Mouse (Mus musculus) limb, embryonic 10.5 days (tissue): ENCODE data around the gene Usp37. TPM values are rescaled to one million over a fixed set of nuclear protein-coding genes. Genes with fewer than 3 reads are reported as not detected.

Source experiments
- DNase-seq: peaks from one replicate; pipeline ENCODE4 v3.0.0-alpha.2; 2017; ENCODE audit warnings: low spot score
- H3K27ac ChIP-seq: fragments of 300-500 bp; sonication (generic); 2 replicates; pipeline ENCODE4 v1.5.1; 2016; ENCODE audit warnings: mild to moderate bottlenecking
- H3K27me3 ChIP-seq: fragments of 300-500 bp; sonication (generic); 2 replicates; pipeline ENCODE4 v1.6.1; 2016; ENCODE audit warnings: low read depth, mild to moderate bottlenecking; ENCODE audit not compliant: poor library complexity, severe bottlenecking
- H3K36me3 ChIP-seq: fragments of 300-500 bp; sonication (generic); 2 replicates; pipeline ENCODE4 v1.6.1; 2016; ENCODE audit warnings: mild to moderate bottlenecking, moderate library complexity
- H3K4me1 ChIP-seq: fragments of 300-500 bp; sonication (generic); 2 replicates; pipeline ENCODE4 v1.6.1; 2016
- H3K4me3 ChIP-seq: fragments of 300-500 bp; sonication (generic); 2 replicates; pipeline ENCODE4 v1.5.1; 2016; ENCODE audit warnings: mild to moderate bottlenecking, moderate library complexity
- H3K9me3 ChIP-seq: fragments of 300-500 bp; sonication (generic); replicated peaks from 2 replicates; pipeline ENCODE4 v1.6.1; 2016; ENCODE audit warnings: mild to moderate bottlenecking
- WGBS: fragments of 180-500 bp; shearing (Covaris S2); methylation state at CpG from one replicate; pipeline ENCODE4 v1.1.7; 2016; 5-methylcytosine and 5-hydroxymethylcytosine counted together
- polyA plus RNA-seq: library from polyadenylated mRNA; unstranded; fragments of >200 nt; fragmentation: Nextera tagmentation; extraction: Ambion mirVana; gene quantifications from 2 replicates; pipeline ENCODE4 v1.2.1, GENCODE M21; 2016

The Usp37 gene
- polyA plus RNA-seq, 1 experiment from 2014 or later = 50.3 TPM

DNA sequence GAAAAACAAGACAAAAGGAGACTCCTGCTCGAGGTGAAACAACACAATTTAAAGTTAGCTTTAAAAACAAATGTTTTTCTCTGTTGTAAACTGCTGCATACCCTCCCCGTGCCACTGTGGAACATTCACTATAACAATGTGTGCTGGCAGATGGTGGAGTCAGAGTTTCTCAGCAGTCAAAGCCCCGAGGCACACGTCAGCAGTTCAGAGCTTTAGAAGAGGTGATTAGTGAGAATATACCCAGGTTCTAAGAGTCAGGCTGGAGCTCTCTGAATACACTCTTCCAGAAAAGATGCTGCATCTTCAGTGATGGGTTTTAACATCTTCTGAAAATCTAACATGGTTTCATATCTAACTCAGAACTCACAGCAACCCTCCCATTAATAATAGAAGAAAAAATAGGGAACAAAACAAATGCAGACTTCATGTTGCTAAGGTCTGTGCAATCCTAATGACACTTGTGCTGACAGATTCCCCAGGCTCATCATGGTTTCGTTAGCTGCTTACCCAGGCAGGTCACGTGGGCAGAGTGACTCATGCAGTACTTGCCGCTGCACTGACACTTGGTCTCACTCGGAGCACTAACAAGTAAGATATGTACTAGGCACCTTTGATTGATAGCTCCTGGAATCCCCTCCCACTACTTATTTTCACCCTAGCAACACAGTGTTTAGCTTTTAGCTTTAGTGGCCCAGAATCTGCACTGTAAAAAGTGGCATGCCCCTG is 106.2 kb downstream of the Usp37 start:
- no peaks in the 10 kb centered on the region for H3K4me1 ChIP-seq
- DNase-seq = no peak
- H3K27me3 ChIP-seq = no peaks in the 10 kb centered on the region
- H3K9me3 ChIP-seq = no peaks in the 10 kb centered on the region
- peaks cover 97% of the 10 kb centered on the region for H3K36me3 ChIP-seq
- H3K4me3 ChIP-seq = no peak overlapping the region
- no peak overlapping the region for H3K27ac ChIP-seq
- WGBS = 85% methylated on average over 8 of the region's 8 CpGs

DNA sequence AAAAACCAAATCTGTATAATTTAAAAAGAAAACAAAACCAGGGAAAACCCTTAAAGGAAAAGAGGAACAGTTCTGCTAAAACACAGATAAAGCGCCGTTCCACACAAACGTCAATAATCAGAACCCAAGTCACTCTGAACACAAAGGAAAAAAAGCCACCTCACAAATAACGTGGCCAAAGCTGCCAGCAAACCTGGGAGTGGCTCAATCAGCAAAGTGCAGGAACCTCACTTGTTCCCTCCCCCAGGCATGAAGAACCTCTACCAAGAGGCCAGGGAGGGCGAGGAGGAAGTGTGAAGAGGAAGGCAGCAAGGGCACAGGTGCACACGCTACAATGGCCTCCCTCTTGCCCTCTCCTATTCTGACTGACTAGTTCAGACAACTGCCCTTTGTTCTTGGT is 108.5 kb downstream of the Usp37 start:
- WGBS = 92% methylated on average over 6 of the region's 6 CpGs
- DNase-seq = no peak
- Histone ChIP-seq H3K27ac (no peak overlapping the region), H3K9me3 (no peaks in the 10 kb centered on the region), H3K36me3 (peaks cover 75% of the 10 kb centered on the region), H3K27me3 (no peaks in the 10 kb centered on the region), H3K4me3 (no peak overlapping the region), H3K4me1 (peaks cover 6% of the 10 kb centered on the region)

DNA sequence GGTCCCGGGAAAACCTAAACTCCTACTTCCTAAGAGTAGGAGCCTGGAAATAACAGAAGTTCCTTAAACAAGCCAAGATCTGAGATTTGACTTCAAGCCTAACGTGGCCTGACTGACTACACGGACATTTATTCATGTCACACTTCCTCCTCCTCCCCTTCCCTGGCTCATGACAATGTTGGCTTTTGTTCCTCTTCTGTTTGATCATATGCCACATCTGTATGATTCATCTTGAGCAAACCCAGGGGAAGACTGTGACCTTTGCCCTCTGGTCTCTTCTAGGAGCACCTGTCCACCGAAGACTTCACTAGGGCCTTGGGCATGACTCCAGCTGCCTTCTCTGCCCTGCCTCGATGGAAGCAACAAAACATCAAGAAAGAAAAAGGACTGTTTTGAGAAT is 109.5 kb downstream of the Usp37 start:
- Histone ChIP-seq H3K27me3 (no peaks in the 10 kb centered on the region), H3K27ac (no peak overlapping the region), H3K4me1 (peaks cover 6% of the 10 kb centered on the region), H3K36me3 (peaks cover 65% of the 10 kb centered on the region), H3K9me3 (no peaks in the 10 kb centered on the region), H3K4me3 (no peak overlapping the region)
- WGBS = 79% methylated on average over 5 of the region's 5 CpGs
- no peak for DNase-seq

- H3K36me3 ChIP-seq = peaks cover 51% of the 10 kb centered on the region
- no peak overlapping the region for H3K27ac ChIP-seq
- no peak for DNase-seq
- no peaks in the 10 kb centered on the region for H3K9me3 ChIP-seq
- H3K4me3 ChIP-seq = no peak overlapping the region
- H3K4me1 ChIP-seq = peaks cover 6% of the 10 kb centered on the region
- no peaks in the 10 kb centered on the region for H3K27me3 ChIP-seq
- WGBS = 86% methylated on average over 6 of the region's 6 CpGs
Measured at GRCm38 (mm10) chr1:74433220-74433619, 110.9 kb downstream of the Usp37 start.

DNA sequence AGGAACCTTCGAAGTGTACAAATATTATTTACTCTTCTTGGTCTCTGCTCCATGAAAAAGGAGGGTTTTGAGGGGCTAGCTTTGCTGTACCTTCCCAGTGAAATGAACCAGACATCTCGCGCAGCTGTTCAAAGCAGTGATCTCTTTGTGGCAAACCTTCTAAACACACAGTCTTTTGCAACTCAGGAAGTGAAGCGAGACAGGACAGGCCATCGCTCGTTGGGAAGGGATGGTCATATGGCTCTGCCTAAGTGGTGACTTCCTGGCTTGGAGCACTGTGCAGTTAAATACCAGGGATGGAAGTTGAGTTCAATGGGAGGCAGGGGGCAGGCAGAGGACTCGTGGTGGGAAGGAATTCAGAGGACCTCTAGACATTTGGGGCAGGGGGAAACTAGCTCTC is 118.2 kb downstream of the Usp37 start:
- no peak for DNase-seq
- Histone ChIP-seq H3K4me3 (no peak overlapping the region), H3K4me1 (0 out of 2 replicates have a peak, but pooled peaks cover 5% of the 10 kb centered on the region), H3K27ac (no peak overlapping the region), H3K27me3 (no peaks in the 10 kb centered on the region), H3K36me3 (no peaks in the 10 kb centered on the region), H3K9me3 (no peaks in the 10 kb centered on the region)
- 77% methylated on average over 7 of the region's 7 CpGs for WGBS

GRCm38 (mm10) chr1:74423147-74423546 is 120.9 kb downstream of the Usp37 start:
- Histone ChIP-seq H3K9me3 (no peaks in the 10 kb centered on the region), H3K27me3 (no peaks in the 10 kb centered on the region), H3K4me3 (no peak overlapping the region), H3K27ac (no peak overlapping the region), H3K36me3 (no peaks in the 10 kb centered on the region), H3K4me1 (0 out of 2 replicates have a peak, but pooled peaks cover 5% of the 10 kb centered on the region)
- DNase-seq = no peak
- 49% methylated on average over 8 of the region's 8 CpGs for WGBS

DNA sequence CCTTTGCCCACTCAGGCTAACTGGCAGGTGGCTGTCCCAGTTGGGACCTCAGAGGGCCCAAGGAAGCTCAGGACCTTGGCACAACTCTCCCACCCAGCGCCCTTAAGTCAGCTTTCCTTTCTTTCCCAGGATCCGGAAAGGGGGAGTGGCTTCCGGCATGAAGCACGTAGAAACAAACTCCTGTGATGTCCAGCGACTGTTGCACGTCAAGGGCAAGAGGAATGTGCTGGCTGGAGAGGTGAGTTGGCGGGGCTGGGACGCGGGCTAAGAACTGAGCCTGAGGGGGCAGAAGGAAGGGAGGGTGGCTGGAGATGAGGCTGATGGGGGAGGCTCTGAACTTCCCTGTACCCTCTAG is 124.7 kb downstream of the Usp37 start:
- Histone ChIP-seq H3K36me3 (no peaks in the 10 kb centered on the region), H3K4me3 (no peak overlapping the region), H3K9me3 (no peaks in the 10 kb centered on the region), H3K27me3 (no peaks in the 10 kb centered on the region), H3K27ac (no peak overlapping the region), H3K4me1 (peaks cover 18% of the 10 kb centered on the region)
- WGBS = 68% methylated on average over 9 of the region's 9 CpGs
- DNase-seq = no peak

GRCm38 (mm10) chr1:74418747-74419439 is 125.2 kb downstream of the Usp37 start:
- H3K27ac ChIP-seq = no peak overlapping the region
- no peak for DNase-seq
- peaks cover 18% of the 10 kb centered on the region for H3K4me1 ChIP-seq
- WGBS = 82% methylated on average over 17 of the region's 17 CpGs
- H3K36me3 ChIP-seq = no peaks in the 10 kb centered on the region
- H3K4me3 ChIP-seq = no peak overlapping the region
- H3K27me3 ChIP-seq = no peaks in the 10 kb centered on the region
- no peaks in the 10 kb centered on the region for H3K9me3 ChIP-seq

DNA sequence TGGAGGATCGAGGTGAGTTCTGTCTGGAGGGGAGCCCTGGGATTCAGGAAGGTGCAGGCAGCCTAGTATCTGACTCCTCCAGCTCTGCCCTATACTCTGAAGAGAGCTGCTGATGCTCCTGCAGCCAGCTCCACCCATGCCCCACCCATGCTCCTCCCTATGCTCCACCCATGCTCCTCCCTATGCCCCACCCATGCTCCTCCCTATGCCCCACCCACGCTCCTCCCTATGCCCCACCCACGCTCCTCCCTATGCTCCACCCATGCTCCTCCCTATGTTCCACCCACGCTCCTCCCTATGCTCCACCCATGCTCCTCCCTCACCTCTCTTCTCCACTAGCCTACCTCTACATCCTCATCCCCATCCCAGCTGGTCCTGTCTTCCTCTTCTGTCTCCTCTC is 128.9 kb downstream of the Usp37 start:
- Histone ChIP-seq H3K9me3 (no peaks in the 10 kb centered on the region), H3K4me3 (no peak overlapping the region), H3K4me1 (peaks cover 13% of the 10 kb centered on the region), H3K27ac (no peak overlapping the region), H3K36me3 (no peaks in the 10 kb centered on the region), H3K27me3 (no peaks in the 10 kb centered on the region)
- WGBS = 35% methylated on average over 4 of the region's 4 CpGs
- peak; percentile 55 for DNase-seq

GRCm38 (mm10) chr1:74412711-74413110 is 131.4 kb downstream of the Usp37 start:
- H3K9me3 ChIP-seq = no peaks in the 10 kb centered on the region
- H3K4me1 ChIP-seq = peaks cover 25% of the 10 kb centered on the region
- no peak for DNase-seq
- H3K4me3 ChIP-seq = no peak overlapping the region
- H3K27me3 ChIP-seq = no peaks in the 10 kb centered on the region
- H3K27ac ChIP-seq = no peak overlapping the region
- WGBS = 82% methylated on average over 8 of the region's 8 CpGs
- no peaks in the 10 kb centered on the region for H3K36me3 ChIP-seq

- DNase-seq = no peak
- Histone ChIP-seq H3K36me3 (no peaks in the 10 kb centered on the region), H3K9me3 (no peaks in the 10 kb centered on the region), H3K4me3 (no peak overlapping the region), H3K4me1 (peaks cover 30% of the 10 kb centered on the region), H3K27me3 (no peaks in the 10 kb centered on the region), H3K27ac (no peak overlapping the region)
- 73% methylated on average over 2 of the region's 2 CpGs for WGBS
Measured at GRCm38 (mm10) chr1:74411753-74412325, 132.2 kb downstream of the Usp37 start.

DNA sequence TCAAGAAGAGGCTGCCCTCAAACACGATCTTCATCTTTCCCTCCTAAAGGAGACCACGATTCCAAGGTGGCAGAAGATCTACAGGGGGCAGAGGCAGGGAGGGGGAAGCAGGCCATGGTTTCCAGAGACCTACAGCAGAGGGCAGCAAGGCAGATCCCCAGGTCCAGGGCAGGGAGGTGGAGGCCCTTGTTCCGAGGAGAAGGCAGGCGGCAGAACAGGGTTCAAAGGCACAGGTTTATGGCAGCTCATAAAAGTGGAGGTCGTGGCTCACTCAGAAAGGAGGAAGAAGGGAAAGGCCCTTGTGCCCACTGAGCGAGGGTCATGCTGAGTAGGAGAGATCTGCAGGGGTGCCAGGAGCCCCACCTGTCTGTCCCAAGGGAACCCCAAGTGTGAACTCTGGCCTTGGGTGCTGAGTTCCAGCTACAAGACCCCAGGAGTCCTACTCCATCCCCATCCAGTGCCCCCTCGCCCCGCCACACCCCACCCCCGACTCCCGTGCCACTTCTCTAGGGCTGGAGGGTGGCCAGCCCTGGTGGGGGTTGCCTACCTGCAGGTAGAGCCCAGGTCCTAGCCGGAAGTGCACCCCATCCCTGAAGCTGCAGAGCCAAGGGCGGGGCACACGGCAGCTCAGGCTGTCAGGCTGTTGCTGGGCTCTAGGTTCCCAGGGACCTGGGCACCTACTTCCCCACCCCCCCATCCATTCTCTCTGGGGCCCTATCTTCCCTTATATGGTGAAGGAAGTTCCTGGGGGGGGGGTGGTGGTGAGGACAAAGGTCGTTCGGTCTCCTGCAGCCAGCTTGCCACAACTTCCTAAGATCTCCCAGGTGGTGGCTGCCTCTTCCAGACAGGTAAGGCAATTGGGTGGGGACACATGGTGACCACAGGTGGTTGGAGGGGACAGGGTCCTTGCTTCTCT is 135.2 kb downstream of the Usp37 start, which contains the start of gene Vil1:
Gene Vil1, plus strand, starts transcription at position 788 of the 916 bp plus-strand sequence.
- 37% methylated on average over 15 of the region's 15 CpGs for WGBS
- H3K27ac ChIP-seq = peak within 1 kb of the TSS; percentile 73

More for the DNA sequence above, 135.2 kb downstream of the Usp37 start, which contains the start of gene Vil1:
- no peak for DNase-seq
- Histone ChIP-seq H3K36me3 (no peaks in the 10 kb centered on the region), H3K27me3 (no peaks in the 10 kb centered on the region), H3K4me3 (peak within 1 kb of the TSS; percentile 22), H3K9me3 (no peaks in the 10 kb centered on the region), H3K4me1 (peaks cover 18% of the 10 kb centered on the region)
